Mouse (Mus musculus) adrenal gland, adult 8-10 months (tissue): ENCODE measurements around the gene Zfp174. TPM values are rescaled to one million over a fixed set of nuclear protein-coding genes. Genes with fewer than 3 reads are reported as not detected.
"Not testable (repeated sequence)": the region's sequence is repeated elsewhere in the genome, so short reads cannot be mapped to it uniquely, and the experiment has no call there.

Experiments
- DNase-seq: peaks from one replicate; pipeline ENCODE4 v3.0.0; 2022
- total RNA-seq, 4 experiments: library from RNA; stranded (reverse); gene quantifications; 2 replicates each; pipeline ENCODE4 v1.2.4; 2022

Zfp174 gene
- total RNA-seq = 10 to 100 TPM in 2 of 4 experiments, 1 to 10 TPM in 2; 6.2 to 22.0 (median 13.8) TPM

DNA sequence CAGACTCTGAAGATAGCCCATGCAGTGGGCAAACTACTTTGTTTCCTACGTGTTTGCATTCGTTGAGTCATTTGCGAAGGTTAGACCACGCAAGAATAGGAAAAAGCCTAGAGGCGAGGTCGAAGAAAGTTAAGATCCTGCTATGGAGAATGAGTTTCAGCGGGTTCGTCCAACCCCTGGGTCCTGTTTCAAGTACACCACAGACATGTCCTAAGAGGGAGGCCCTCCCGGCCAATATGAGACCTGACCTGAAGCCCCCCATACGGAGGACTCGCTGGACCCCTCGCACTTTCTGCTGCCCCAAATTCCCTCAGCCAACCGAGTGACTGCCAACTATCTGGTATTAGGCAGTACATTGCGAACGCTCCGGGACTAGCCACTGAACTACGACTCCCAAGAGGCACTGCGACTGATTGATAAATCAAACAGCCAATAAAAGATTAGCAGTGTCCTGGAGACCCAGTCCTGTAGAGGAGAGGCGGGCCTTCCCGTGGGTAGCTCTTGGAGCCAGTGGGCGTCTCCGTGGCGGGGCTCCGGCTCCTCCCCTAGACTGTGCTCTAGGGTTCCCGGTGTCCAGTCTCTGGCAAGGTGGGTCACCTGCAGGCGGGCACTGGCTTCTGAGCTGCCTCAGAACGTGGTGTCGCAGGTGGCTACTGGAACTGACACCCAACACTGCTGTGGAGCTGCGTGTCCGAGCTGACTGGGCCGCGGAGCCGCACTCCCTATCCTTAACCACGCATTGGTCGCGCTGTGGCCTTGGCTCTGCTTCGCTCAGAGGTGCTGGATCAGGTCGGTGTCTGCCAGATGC, at the start of gene Zfp174:
Gene Zfp174, plus strand, starts transcription at position 558 of the 808 bp plus-strand sequence.
- DNase-seq = peak; percentile 95

GRCm38 (mm10) chr16:3808176-3808575, 38.9 kb upstream of the Zfp174 start:
- no peak for DNase-seq

- not testable (repeated sequence) for DNase-seq
Observed at GRCm38 (mm10) chr16:3814667-3815066, 32.4 kb upstream of the Zfp174 start.

DNA sequence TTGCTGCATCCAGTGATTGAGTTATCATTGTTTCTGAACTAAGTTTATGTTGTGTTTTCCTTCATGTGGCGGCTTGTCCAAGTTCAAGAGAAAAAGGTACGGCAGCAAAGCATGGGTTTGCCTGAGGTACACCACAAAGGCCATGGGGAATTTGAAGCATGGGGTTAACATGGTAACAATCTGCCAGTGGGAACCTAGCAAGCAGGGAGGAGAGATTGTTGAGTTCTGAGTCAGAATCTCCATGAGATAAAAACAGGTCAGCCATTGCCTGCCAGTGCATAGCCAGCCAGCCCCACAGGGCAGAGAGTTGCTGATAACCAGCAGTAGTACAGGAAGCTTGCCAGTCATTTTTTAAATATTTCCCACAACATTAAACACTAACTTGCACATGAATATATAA, 26.9 kb upstream of the Zfp174 start:
- no peak for DNase-seq

- no peak for DNase-seq
Observed at GRCm38 (mm10) chr16:3828021-3828420, 19.0 kb upstream of the Zfp174 start.

GRCm38 (mm10) chr16:3829727-3830126, 17.3 kb upstream of the Zfp174 start:
- no peak for DNase-seq

GRCm38 (mm10) chr16:3830588-3831109, 16.4 kb upstream of the Zfp174 start, which contains the start of gene Olfr15:
TSS of gene Olfr15 (plus strand) at chr16:3830878.
- DNase-seq = no peak

DNA sequence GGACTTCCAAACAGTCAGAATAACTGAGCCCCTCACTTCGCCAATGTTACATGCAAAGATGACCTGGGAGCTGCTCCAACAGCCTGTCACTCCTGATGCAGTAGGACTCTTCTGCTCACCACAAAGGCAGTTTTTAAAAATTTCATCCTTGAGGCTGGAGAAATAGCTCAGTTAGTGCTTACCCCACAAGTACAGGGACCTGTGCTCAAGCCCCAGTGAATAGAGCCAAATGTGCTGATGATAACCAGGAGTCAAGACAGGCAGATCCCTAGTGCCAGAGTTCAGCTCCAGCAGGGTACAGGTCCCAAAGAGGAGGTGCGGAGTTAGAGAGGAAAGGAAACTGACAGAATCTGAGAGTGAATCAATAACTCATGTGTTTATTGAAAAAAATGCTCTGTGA, 11.6 kb upstream of the Zfp174 start:
- no peak for DNase-seq

GRCm38 (mm10) chr16:3839157-3839885, 7.7 kb upstream of the Zfp174 start:
- no peak for DNase-seq

- no peak for DNase-seq
Observed at GRCm38 (mm10) chr16:3842989-3843388, 4.1 kb upstream of the Zfp174 start.

- no peak for DNase-seq
Observed at GRCm38 (mm10) chr16:3843796-3844195, 3.3 kb upstream of the Zfp174 start.

- no peak for DNase-seq
Observed at GRCm38 (mm10) chr16:3847871-3848270, 803 bp downstream of the Zfp174 start.

DNA sequence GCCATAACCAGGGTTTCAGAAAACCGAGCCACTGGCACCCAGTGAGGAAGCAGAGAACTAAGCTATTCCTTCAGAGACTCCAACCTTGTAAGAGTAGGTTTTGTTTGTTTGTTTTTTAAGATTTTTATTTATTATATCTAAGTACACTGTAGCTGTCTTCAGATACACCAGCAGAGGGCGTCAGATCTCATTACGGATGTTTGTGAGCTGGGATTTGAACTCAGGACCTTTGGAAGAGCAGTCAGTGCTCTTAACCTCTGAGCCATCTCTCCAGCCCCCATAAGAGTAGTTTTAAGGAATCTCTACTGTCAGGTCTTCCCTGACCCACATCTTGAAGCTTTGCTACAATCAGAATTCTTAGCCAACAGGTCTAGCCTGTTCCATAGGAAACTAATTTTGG, 1.3 kb downstream of the Zfp174 start:
- DNase-seq = no peak

DNA sequence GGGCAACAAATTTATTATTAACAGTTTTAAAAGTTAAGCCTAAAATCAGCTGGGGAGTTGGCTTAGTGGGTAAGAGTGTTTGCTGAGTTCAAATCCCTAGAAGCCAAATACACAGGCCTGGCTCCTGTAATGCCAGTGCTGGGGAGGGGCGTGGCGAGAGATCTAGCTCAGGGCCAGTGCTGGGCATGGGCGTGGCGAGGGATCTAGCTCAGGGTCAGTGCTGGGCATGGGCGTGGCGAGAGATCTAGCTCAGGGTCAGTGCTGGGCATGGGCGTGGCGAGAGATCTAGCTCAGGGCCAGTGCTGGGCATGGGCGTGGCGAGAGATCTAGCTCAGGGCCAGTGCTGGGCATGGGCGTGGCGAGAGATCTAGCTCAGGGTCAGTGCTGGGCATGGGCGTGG, 4.2 kb downstream of the Zfp174 start:
- DNase-seq = peak; percentile 82

DNA sequence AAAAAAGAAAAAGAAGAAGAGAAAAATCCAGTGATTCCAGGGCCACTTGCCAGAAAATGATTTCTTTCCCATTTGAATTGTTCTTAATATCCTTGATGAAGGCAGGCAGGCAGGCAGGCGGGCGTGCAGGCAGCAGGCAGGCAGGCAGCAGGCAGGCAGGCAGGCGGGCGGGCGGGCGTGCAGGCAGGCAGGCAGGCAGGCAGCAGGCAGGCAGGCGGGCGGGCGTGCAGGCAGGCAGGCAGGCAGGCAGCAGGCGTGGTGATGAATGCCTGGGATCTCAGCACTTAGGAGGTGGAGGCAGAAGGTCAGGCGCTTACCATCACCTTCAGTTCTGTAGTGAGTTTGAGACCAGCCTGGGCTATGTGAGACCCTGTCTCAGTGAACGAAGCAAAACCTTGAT, 5.5 kb downstream of the Zfp174 start:
- no peak for DNase-seq

DNA sequence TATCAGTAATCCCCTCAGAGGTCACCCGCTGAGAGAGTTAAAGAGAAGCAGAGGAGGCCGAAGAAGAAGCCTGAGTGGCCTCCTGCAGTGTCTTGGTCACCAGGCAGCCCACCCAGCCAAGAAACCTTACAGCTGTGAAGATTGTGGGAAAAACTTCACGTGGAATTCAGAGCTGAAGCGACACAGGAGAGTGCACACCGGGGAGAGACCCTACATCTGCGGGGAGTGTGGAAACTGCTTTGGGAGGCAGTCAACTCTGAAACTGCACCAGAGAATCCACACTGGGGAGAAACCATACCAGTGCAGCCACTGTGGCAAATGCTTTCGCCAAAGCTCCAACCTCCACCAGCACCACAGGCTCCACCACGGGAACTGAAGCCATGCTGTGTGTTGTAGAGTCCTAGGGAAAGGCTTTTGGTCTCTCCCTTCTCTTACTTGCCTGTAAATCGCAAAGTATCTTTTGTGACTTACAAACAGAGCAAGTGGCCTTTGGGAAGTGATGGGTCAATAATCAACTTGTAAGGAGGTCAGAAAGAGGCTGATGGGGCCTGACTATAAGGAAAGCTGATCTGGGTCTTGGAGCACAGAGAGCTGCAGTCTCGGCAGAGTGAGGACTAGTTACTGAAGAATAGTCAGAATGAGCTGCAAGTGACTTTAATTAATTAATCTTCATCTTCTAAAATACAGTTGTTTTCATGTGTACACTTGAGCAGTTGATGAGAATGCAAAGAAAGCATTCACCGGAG, 7.5 kb downstream of the Zfp174 start:
- no peak for DNase-seq

GRCm38 (mm10) chr16:3855776-3856175, 8.7 kb downstream of the Zfp174 start:
- no peak for DNase-seq

- DNase-seq = no peak
Observed at GRCm38 (mm10) chr16:3859254-3859653, 12.2 kb downstream of the Zfp174 start.

GRCm38 (mm10) chr16:3871815-3872214, 24.7 kb downstream of the Zfp174 start:
- DNase-seq = no peak

DNA sequence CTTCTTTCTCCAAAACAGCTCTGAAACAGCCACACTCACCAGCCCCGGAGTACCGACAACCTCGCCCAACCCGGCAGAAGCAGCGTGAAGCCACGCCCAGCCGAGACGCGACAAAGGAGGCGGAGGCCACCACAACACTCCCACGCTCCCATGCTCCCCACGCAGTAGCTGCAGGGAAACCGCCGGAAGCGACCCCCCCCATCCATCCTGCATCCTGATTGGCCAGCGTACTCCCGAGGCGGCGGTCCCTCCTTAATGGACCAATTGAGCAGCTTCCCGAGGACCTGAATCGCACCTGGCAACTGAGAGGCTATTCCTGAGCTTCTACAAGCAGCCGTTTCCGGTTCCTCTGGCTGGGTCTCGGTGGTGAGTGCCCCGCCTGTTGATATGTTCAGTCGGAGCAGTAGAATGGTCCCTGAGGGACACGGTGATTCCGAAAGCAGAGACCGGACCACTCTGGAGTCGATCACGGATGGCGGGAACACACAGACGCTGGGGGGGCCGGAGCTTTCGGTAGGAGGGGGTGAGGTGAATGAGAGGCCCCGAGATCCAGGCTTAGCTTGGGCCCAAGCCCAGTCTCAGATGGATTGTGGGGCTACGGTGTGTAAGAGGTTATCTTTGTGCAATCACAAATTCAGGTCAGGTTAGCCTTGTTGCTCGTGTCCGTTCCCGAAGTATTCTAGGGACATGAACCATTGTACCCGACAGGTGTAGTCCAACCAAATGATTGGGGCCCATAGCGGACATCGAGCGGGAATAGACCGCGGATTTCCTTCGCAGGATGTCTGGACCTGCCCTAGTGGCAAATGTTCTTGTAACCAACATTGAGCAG, 25.4 kb downstream of the Zfp174 start, which contains the start of gene Naa60:
Gene Naa60, plus strand, starts transcription at position 160 of the 832 bp plus-strand sequence.
- peak; percentile 92 for DNase-seq

- DNase-seq = no peak
Observed at GRCm38 (mm10) chr16:3876346-3876745, 29.3 kb downstream of the Zfp174 start.
